Mouse (Mus musculus) midbrain, embryonic 15.5 days (tissue): Measurements from ENCODE around the gene Ssr2. TPM values are rescaled to one million over a fixed set of nuclear protein-coding genes. Genes with fewer than 3 reads are reported as not detected.

ENCODE experiments used
- ATAC-seq: fragments of 200-750 bp; cut with Nextera tagmentation; replicated peaks from 2 replicates; pipeline ENCODE4 v1.8.0; 2017; ENCODE audit warnings: moderate TSS enrichment
- H3K27ac ChIP-seq: fragments of 300-500 bp; sonication (generic); 2 replicates; pipeline ENCODE4 v1.5.1; 2015; ENCODE audit warnings: mild to moderate bottlenecking, inconsistent platforms
- H3K27me3 ChIP-seq: fragments of 300-500 bp; sonication (generic); replicated peaks from 2 replicates; pipeline ENCODE4 v1.6.1; 2015; ENCODE audit warnings: inconsistent platforms
- H3K36me3 ChIP-seq: fragments of 300-500 bp; sonication (generic); replicated peaks from 2 replicates; pipeline ENCODE4 v1.6.1; 2015; ENCODE audit warnings: inconsistent platforms
- H3K4me1 ChIP-seq: fragments of 300-500 bp; sonication (generic); 2 replicates; pipeline ENCODE4 v1.6.1; 2015; ENCODE audit warnings: inconsistent platforms
- H3K4me2 ChIP-seq: fragments of 300-500 bp; sonication (generic); 2 replicates; pipeline ENCODE4 v1.6.1; 2015; ENCODE audit warnings: inconsistent platforms, mild to moderate bottlenecking, moderate library complexity
- H3K4me3 ChIP-seq: fragments of 300-500 bp; sonication (generic); 2 replicates; pipeline ENCODE4 v1.5.1; 2015; ENCODE audit warnings: mild to moderate bottlenecking, inconsistent platforms
- H3K9ac ChIP-seq: fragments of 300-500 bp; sonication (generic); 2 replicates; pipeline ENCODE4 v1.6.1; 2015; ENCODE audit warnings: mild to moderate bottlenecking, inconsistent platforms
- H3K9me3 ChIP-seq: fragments of 300-500 bp; sonication (generic); 2 replicates; pipeline ENCODE4 v1.6.1; 2016; ENCODE audit warnings: inconsistent platforms
- WGBS: fragments of 180-500 bp; shearing (Covaris S2); methylation state at CpG from one replicate; pipeline ENCODE4 v1.1.7; 2015; ENCODE audit warnings: mixed read lengths; 5-methylcytosine and 5-hydroxymethylcytosine counted together
- polyA plus RNA-seq: library from polyadenylated mRNA; unstranded; fragments of >200 nt; fragmentation: Nextera tagmentation; extraction: Ambion mirVana; gene quantifications from 2 replicates; pipeline ENCODE4 v1.2.1, GENCODE M21; 2015

The Ssr2 gene
- polyA plus RNA-seq, 1 experiment from 2014 or later, result 133 TPM

- WGBS, result 31% methylated on average over 9 of the region's 9 CpGs
- Histone ChIP-seq H3K27ac (no peak overlapping the region; the same call in 1 of the 2 replicates), H3K9ac (no peak overlapping the region), H3K4me2 (no peak overlapping the region; the same call in 1 of the 2 replicates), H3K27me3 (no peaks in the 10 kb centered on the region), H3K36me3 (no peaks in the 10 kb centered on the region), H3K4me1 (peaks cover 15% of the 10 kb centered on the region), H3K9me3 (no peaks in the 10 kb centered on the region), H3K4me3 (no peak overlapping the region)
- ATAC-seq, result no peak
These were observed 40.3 kb downstream of the Ssr2 start for GRCm38 (mm10) chr3:88615902-88616391.

- WGBS, result 85% methylated on average over 3 of the region's 3 CpGs
- H3K27ac ChIP-seq, result no peak overlapping the region
- H3K4me3 ChIP-seq, result no peak overlapping the region
- ATAC-seq, result no peak
- no peak overlapping the region for H3K9ac ChIP-seq
- H3K9me3 ChIP-seq, result no peaks in the 10 kb centered on the region
- no peak overlapping the region for H3K4me2 ChIP-seq
- H3K4me1 ChIP-seq, result peaks cover 15% of the 10 kb centered on the region
- H3K27me3 ChIP-seq, result no peaks in the 10 kb centered on the region
- no peaks in the 10 kb centered on the region for H3K36me3 ChIP-seq
These were observed 41.4 kb downstream of the Ssr2 start for GRCm38 (mm10) chr3:88616951-88617500.

DNA sequence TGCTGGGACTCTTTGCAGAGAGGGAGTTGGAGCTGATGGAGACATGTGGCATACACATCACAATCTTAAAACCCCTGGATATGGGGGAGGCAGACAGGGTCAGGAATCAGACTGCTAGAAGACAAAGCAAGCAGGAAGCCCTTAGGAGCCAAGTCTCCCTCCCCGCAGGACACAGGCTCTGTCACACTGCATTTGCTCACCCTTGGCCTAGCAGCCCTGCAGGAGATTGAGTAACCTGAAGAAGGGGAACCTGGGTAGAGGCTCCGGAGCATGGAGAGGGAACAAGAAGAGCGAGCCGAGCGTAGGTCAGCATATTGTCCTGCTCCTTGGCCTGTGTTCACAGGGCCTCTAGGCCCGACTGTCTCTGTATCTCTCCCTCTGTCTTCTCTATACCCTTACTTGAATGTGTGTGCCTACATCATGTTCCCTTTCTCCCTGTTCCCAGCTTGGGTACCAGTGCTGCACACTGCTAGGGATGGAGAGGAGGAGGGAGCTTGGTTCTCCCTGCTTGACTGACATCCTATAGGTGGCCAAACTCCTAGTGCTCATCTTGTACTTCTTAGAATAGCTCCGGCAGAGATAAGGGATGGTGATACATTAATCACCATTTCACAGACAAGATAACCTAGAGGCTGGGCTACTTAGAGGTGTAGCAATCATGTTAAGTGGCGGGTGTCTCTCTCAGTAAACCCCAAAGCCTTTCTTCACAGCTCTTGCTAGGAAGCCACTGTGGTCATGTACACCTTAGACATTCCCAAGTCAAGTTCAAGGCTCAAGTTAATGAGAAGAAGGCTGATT, 42.6 kb downstream of the Ssr2 start:
- Histone ChIP-seq H3K27me3 (no peaks in the 10 kb centered on the region), H3K4me3 (no peak overlapping the region), H3K36me3 (no peaks in the 10 kb centered on the region), H3K4me1 (peaks cover 15% of the 10 kb centered on the region), H3K4me2 (no peak overlapping the region), H3K27ac (no peak overlapping the region), H3K9ac (no peak overlapping the region), H3K9me3 (no peaks in the 10 kb centered on the region)
- no peak for ATAC-seq
- 80% methylated on average over 8 of the region's 8 CpGs for WGBS

- H3K27me3 ChIP-seq, result no peaks in the 10 kb centered on the region
- no peaks in the 10 kb centered on the region for H3K36me3 ChIP-seq
- H3K27ac ChIP-seq, result no peak overlapping the region
- no peak overlapping the region for H3K9ac ChIP-seq
- no peak overlapping the region for H3K4me3 ChIP-seq
- ATAC-seq, result no peak
- WGBS, result 44% methylated on average over 9 of the region's 9 CpGs
- no peaks in the 10 kb centered on the region for H3K9me3 ChIP-seq
- peaks cover 23% of the 10 kb centered on the region for H3K4me1 ChIP-seq
- H3K4me2 ChIP-seq, result no peak overlapping the region
These were observed 43.7 kb downstream of the Ssr2 start for GRCm38 (mm10) chr3:88619113-88620097.

DNA sequence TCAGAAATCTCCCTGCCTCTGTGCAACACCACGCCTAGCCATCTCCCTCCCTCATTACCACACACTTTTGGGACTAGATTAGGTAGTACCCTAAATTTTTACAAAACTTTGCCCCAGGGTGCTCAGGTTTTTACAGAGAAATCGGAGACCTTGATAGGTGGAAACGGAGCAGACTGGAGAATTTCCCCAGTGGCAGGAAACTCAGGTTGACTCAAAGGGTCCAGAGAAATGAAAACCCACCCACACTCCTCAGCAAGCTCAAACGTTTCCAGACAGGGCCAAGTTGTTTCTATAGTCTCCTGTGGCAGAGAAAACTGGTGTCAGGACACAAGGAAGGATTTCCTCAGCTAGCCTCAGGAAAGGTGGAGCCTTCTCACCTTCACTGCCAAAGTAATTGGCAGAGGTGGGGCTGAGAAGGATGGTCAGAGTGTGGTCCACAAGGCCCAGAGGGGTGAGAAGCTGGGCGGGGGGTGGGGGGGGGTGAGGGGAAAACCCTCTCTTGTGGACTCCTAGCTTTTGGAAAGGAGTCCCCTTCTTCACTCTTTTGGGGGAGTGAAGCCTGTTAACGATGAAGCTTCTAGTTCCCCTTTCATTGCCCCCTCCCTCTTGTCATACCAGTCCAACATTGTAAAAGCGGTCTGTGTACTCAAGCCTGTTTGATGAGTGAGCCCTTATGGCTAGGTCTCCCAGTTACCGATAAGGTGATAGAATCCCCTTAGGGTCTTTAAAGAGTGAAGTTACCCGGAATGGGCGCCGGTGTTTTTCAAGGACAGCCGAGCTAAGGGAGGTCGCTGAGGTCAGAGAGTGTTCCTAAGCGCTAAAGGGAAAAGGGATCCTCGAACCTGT, 44.7 kb downstream of the Ssr2 start:
- 15% methylated on average over 15 of the region's 15 CpGs for WGBS
- no peaks in the 10 kb centered on the region for H3K36me3 ChIP-seq
- no peaks in the 10 kb centered on the region for H3K9me3 ChIP-seq
- peak overlapping the region; percentile 94 for H3K9ac ChIP-seq
- peak overlapping the region; percentile 92 for H3K4me3 ChIP-seq
- ATAC-seq, result no peak
- no peaks in the 10 kb centered on the region for H3K27me3 ChIP-seq
- H3K27ac ChIP-seq, result peak overlapping the region; percentile 96
- H3K4me1 ChIP-seq, result peaks cover 32% of the 10 kb centered on the region
- H3K4me2 ChIP-seq, result peak overlapping the region; percentile 93

GRCm38 (mm10) chr3:88620992-88621536, 45.4 kb downstream of the Ssr2 start:
- Histone ChIP-seq H3K4me3 (peak overlapping the region; percentile 92), H3K9me3 (no peaks in the 10 kb centered on the region), H3K4me1 (peaks cover 36% of the 10 kb centered on the region), H3K9ac (peak overlapping the region; percentile 94), H3K27me3 (no peaks in the 10 kb centered on the region), H3K27ac (peak overlapping the region; percentile 96), H3K4me2 (peak overlapping the region; percentile 93), H3K36me3 (no peaks in the 10 kb centered on the region)
- ATAC-seq, result peak; percentile 55
- WGBS, result under 1% methylated on average over 64 of the region's 64 CpGs

DNA sequence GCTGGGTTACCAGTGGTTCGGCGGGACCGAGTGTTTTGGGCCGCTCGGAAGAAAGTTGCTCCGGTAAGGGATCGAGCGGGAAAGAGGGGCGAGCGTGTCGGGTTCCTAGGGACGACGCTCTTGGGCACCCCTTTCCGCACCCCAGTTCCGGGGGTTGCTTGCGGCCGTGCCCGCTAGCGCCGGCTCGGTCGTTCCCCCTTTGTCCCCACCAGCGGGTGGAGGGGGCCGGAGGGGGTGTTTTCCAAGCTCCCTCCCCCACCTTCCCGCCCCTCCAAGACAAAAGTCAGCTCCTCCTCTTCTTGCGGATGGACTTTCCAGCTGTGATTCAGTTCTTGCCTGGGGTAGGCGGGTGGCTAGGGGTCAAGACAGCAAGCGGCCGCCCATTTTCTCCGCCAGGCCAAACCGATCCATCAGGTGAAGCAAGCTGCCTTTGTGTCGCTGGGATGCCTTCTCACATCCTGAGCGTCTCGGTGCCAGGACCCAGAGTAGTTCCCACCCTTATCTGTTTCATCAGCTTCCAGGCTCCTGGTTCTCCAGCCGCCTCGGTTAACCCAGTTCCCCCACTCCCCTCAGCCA, 45.9 kb downstream of the Ssr2 start:
- H3K9ac ChIP-seq, result peak overlapping the region; percentile 94
- peak overlapping the region; percentile 93 for H3K4me2 ChIP-seq
- WGBS, result under 1% methylated on average over 36 of the region's 36 CpGs
- H3K36me3 ChIP-seq, result no peaks in the 10 kb centered on the region
- peak; percentile 7 for ATAC-seq
- peak overlapping the region; percentile 96 for H3K27ac ChIP-seq
- no peaks in the 10 kb centered on the region for H3K27me3 ChIP-seq
- H3K9me3 ChIP-seq, result no peaks in the 10 kb centered on the region
- peak overlapping the region; percentile 92 for H3K4me3 ChIP-seq
- H3K4me1 ChIP-seq, result peaks cover 37% of the 10 kb centered on the region

DNA sequence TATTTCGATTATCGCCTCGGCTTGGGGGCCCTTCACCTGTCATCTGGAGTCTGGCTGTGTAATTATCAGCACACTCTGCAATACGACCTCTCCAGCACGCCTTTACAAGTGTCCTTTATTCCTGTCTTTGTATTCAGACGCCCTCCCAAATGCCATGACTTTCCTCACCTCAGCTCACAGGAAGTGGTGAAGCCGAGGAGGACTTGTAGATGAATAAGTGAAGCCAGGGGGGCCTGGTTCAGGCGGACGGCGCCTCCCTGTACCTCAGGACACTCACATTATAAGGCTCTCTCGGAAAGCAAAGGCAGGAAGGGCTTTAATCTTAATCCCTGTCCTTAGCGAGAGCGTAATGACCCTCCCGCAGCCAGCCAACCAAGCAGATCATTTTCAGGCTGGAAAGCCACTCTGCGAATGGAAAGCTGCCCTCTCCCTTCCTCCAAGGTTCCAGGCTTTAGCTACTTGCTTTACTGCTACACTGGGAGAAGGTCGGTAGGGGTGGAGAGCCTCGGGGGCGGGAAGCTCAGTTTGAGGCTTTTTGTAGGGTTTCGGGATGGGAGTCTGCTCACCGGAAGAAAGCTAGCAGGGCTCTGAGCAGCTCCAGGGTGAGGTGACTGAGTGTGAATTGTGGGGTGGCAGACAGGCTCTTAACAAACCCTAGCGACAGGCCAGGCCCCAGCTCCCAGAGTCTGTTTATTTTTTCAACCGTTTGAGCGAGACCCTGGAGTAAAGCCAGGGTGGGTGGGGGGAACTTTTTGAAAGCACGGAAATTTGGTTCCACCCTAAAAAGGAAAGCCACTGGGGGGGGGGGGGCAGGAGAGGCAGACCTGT, 46.7 kb downstream of the Ssr2 start:
- H3K4me2 ChIP-seq, result peak overlapping the region; percentile 93
- H3K4me3 ChIP-seq, result peak overlapping the region; percentile 92
- peak; percentile 6 for ATAC-seq
- H3K36me3 ChIP-seq, result no peaks in the 10 kb centered on the region
- H3K27me3 ChIP-seq, result no peaks in the 10 kb centered on the region
- peak overlapping the region; percentile 96 for H3K27ac ChIP-seq
- peak overlapping the region; percentile 94 for H3K9ac ChIP-seq
- H3K4me1 ChIP-seq, result peaks cover 44% of the 10 kb centered on the region
- no peaks in the 10 kb centered on the region for H3K9me3 ChIP-seq
- WGBS, result under 1% methylated on average over 24 of the region's 24 CpGs

- H3K4me1 ChIP-seq, result peaks cover 49% of the 10 kb centered on the region
- 0% methylated on average over 6 of the region's 6 CpGs for WGBS
These were observed 47.3 kb downstream of the Ssr2 start for GRCm38 (mm10) chr3:88622941-88623345.

More at GRCm38 (mm10) chr3:88622941-88623345, 47.3 kb downstream of the Ssr2 start:
- Histone ChIP-seq H3K4me3 (peak overlapping the region; percentile 92), H3K4me2 (peak overlapping the region; percentile 93), H3K27ac (peak overlapping the region; percentile 96), H3K9me3 (no peaks in the 10 kb centered on the region), H3K9ac (peak overlapping the region; percentile 94), H3K36me3 (no peaks in the 10 kb centered on the region), H3K27me3 (no peaks in the 10 kb centered on the region)
- peak; percentile 47; the same call in 1 of the 2 replicates for ATAC-seq
